Mouse (Mus musculus) urinary bladder, postnatal 14 days (tissue): Measurements from ENCODE around the gene Il1f5.

ENCODE experiments used
- DNase-seq: peaks from one replicate; pipeline ENCODE4 v3.0.0; 2021; ENCODE audit warnings: low spot score

Il1f5 gene

DNA sequence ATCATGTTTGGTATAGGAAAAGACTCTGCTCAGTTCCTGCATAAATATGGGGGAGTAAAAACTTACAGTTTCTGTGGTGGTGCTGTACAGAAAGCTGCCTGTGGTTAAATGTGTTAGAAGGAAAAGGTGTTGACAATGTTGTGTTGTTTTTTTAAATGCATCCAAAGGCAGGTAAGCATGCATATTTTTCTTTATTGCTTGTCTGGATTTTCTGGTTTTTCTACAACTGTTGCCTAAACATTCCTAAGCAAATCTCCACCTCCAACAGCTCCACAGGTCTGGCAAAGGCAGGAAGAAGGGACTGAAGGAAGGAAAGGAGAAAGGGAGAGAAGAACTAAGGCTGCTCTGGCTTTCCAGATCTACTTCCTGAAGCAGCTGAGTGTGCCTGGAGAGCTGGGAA is at the start of gene Il1f5:
Gene Il1f5, plus strand, starts transcription at position 301 of the 400 bp plus-strand sequence.
- DNase-seq = no peak

DNA sequence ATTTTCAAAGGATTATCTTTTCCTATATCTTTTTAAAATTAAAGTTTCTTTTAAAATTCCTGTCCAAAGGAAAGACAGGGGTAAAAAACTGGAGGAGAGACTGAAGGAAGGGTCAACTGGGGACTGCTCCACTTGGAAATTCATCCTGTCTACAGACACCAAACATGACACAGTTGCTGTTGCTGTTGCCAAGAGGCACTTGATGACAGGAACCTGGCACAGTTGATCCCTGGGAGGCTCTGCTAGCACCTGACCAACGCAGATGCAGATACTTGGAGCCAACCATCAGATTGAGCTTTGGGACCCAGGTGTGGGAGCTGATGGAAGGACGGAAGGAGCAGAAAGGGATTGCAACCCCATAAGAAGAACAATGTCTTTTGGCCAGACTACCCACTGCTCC is 49.6 kb upstream of the Il1f5 start:
- DNase-seq = no peak

DNA sequence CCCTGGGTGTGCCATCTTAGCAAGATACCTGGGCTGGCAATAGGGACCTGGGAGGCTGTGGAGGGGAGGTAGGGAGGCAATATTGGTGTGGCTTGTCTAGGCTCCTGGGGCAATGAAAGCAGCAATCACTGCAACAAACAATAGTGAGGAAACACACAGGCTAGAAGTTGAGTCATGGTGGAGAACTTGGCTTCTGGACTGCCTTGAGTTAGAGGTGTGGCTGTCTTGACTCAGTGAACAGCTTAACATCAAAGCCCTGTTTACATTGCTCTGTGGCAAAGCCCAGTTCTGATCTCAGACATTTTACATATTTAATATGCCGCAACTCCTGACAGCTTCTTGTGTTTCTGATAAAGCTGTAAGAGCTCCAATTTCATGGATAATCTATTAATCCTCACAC is 9.3 kb upstream of the Il1f5 start:
- DNase-seq = no peak

DNA sequence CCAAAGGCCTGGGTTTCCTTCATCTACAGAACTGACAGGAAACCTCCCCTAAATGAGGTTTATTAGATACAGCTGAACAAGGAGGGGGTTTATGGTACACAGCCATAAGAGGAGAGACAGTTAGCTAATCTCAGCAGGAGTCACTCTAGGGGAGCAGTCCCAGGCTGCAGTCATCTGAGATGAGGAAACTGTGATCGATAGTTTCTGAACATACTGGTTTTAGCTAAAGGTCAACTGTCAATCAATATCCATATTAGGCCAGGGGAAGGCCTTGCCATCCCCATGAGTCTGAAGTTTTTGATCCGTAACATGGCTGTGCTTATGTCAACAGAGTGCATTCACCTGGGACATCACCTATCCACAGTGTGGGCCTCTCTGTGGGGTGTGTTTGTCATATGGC is 3.1 kb upstream of the Il1f5 start:
- no peak for DNase-seq

DNA sequence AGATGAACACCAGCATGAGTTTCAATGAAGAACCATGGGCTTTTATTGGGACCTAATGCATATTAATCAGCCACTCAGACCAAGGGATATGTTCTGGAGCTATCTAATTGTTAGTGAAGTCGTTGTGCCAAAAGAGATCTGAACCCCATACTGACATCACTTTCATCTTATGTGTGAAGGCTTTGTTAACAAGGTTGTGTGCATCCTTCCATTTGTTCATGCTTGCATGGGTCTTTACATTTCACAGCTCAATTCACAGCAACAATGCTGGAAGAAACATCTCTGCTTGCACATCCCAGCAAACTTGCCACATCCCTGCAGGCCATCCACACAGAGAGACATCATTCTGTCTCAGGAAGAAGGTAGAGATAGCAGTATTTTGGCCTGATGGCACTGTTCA is 1.6 kb upstream of the Il1f5 start:
- no peak for DNase-seq

DNA sequence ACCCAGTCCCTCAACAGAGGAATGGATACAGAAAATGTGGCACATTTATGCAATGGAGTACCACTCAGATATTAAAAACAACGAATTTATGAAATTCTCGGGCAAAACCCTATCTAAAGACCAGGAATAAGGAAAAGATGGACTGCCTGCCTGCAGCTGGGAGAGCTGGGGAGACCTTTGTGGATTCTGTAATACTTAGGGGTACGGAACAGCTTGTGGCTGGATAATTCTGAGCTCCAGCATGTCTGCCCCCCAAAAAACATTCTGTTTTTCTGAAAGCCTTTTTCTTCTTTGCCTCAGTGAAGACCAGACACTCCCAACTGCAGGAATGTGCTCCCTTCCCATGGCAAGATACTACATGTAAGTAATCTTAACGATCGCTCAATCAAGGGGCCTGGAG is 14.1 kb downstream of the Il1f5 start, which contains the start of gene Il1f10:
Gene Il1f10, plus strand, starts transcription at position 301 of the 400 bp plus-strand sequence.
- peak; percentile 9 for DNase-seq

DNA sequence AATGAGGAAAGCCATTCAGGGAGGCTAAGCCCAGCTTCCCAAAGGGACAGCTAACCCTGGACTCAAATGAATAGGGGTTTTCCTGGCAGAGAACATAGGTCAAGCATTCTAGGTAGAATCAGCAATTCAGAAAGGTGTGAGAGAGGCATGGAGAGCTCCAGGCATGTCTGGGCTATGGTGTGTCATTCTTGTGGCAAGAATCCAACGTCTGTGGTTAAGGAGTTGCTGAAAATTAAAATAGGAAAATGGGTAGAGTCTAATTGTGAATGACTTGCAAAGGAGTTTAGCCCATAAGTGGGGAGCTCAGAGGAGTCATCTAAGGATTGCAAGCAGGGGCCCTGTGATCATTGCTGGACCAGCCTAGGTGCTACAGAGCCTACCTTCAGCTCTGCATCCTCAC is 17.9 kb downstream of the Il1f5 start:
- DNase-seq = no peak

DNA sequence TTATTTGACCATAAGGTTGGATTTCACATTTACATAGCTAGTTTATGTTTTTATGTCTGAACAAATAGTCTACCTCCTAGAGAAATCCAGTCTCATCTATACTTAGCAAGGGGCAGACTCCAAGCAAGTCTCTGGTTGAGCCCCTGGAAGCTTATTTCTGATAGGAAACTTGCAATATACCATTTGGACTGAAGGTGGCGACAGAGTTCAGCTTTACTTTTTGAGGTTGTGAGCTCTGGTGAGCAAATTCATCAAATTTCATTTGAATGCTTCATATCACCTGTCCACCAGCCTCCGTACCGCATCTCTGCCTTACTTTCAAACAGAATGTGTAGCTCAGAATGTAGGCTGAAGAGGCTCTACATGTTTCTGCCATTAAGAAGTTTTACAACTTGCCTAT is 20.1 kb downstream of the Il1f5 start:
- DNase-seq = peak; percentile 47

DNA sequence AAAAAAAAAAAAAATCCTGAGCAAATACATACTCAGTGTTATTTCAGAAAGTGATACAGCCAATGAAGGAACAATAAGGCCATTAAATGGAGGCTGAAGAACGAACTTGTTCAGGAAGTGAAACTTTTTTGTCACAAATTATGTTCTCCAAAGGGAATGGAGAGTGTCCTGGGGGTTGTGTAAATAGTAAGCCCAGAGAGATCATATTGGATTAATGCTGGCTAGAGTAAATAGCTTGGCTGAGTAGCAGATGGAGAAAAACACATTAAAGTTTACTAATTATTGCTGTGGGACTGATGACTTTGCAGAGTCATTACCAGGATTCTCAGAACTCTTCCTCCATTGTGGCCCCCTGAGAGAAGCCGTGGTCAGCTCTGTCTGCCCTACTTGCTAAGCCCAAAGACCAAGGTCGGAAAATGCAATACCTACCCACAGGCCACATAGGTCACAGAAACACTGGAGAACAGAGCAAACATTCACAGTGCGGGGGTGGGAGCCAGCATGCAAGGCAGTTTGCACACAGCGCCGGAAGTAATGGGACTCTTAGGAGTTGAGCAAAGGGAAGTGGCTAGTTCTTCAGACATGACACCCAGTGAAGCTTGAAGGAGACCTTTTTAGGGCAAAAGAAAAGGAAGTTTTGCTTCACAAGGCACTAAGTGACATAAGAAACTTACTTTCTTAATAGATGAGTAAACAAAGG is 34.7 kb downstream of the Il1f5 start:
- DNase-seq = no peak

DNA sequence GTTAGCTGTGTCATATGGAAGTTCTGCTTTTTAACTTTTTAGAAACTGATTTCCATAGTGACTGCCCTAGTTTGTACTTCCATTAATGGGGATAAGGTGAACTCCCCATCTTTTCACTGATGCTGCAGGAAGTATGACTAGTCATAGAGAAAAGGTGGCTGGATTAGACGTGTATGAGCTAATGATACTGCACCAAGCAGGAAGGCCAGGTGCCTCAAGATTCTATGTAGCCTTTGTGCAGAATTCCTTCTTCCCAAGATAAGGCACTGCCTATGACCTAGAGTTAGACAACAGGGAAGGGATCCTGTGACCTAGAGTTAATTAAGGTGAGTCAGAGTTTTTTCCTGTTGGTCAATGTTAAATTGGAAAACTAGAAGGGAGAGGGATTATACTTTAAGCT is 40.2 kb downstream of the Il1f5 start:
- no peak for DNase-seq

DNA sequence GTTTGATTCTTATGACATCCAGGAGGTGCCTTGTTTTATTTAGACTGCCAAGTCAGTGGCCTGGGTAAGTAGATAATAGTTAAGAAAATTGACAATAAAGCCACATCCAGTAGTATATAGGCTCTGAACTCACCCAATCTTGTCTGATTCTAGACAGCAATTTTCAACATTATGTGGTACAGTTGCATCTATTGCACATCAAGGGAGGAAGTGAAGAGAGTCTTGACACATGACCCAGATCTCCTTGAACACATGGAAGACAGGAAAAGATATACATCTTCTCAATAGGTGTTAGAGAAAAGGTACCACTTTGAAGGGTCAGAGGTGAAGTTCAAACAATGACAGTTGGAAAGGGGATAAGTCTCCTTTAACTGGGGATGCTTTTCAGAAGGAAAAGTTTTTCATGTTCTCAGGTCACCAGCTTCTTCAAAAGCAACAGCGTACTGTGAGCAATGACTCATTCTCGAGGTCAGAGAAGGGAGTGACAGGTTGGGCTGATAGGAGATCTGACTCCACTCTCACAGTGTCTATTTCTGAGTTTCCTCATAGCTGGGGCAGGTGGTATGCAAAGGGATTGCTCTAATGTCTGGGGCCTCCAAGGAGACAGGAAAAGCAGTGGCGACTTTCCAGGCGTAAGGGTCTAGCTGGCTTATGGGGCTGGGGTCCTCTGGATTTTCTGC is 41.3 kb downstream of the Il1f5 start:
- peak; percentile 14 for DNase-seq
